In the genomic region with DNA sequence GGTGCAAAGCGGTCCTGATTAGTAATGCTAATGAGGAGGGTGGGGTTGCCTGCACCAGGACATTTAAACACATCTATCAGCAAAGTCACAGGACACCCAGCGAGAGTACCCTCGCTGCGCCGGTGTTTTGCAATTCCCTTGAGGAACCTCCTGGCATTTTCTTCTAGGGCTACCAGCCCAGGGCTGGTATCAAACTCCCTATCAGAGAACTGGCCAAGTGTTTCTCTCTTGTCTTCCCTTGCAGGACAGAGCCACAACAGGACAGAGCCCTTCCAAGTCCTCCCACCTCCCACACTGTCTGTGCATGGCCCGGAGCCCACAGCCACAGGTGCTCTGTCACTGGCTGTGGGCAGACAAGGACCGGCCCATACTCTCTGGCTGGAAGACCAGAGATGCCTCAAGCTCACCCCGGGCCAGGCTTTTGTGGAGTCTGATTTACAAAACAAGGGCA, we compare ENCODE assay signal across 8 mouse cellular contexts. TPM values are rescaled to one million over a fixed set of nuclear protein-coding genes. Genes with fewer than 3 reads are reported as not detected.
A peak's percentile ranks its signal among the peaks of the same experiment; 100 is the strongest.
DNase-seq lines count a peak whose midpoint lies in the region; TF ChIP-seq lines count a peak whose summit lies in the region.

No protein-coding gene starts in this region.

- H3K27ac ChIP-seq in spleen, adult 2 months (ENCODE audit: insufficient read depth, low read length) = no peak overlapping the region

- no peaks in the 10 kb centered on the region for H3K79me2 ChIP-seq in myocyte (ENCODE audit: control insufficient read depth, insufficient read depth)

- H3K4me2 ChIP-seq in myocyte (ENCODE audit: low read depth) = peak overlapping the region; percentile 99

- H3ac ChIP-seq in myocyte (ENCODE audit: control insufficient read depth, insufficient read length) = peak overlapping the region; percentile 34

- H3K4me3 ChIP-seq in spleen, adult 2 months (ENCODE audit: extremely low read depth, insufficient read depth, insufficient read length) = peak overlapping the region; percentile 58
- peak overlapping the region; percentile 62 for H3K4me3 ChIP-seq in myocyte

- no peak for TF ChIP-seq POLR2A in spleen, adult 2 months (IDR thresholded peaks at IDR 0.05; ENCODE audit: low read depth, low read length)
- TF ChIP-seq POLR2A in myocyte (IDR thresholded peaks at IDR 0.05; ENCODE audit: insufficient read length, low read depth) = no peak

- no peaks in the 10 kb centered on the region for H3K36me3 ChIP-seq in spleen, adult 2 months (ENCODE audit: control insufficient read depth, insufficient read depth, low read length)
- H3K36me3 ChIP-seq in myocyte (ENCODE audit: control insufficient read depth, insufficient read depth) = no peaks in the 10 kb centered on the region

- TF ChIP-seq CTCF in spleen, adult 2 months (IDR thresholded peaks at IDR 0.05; ENCODE audit: extremely low read depth, insufficient read depth, insufficient read length, insufficient replicate concordance) = no peak

- under 1% methylated on average over 8 of the region's 8 CpGs for WGBS in spleen, adult 2 months

- DNase-seq in adrenal gland, postnatal 14 days = peak; percentile 62
- no peak for DNase-seq in adrenal gland, postnatal 25 days
- no peak for DNase-seq in spleen, adult 2 months (ENCODE audit: low read depth in 1 of 2, low spot score in 2 of 2)
- no peak for DNase-seq in spleen, postnatal 14 days (ENCODE audit: low spot score in 2 of 2)
- DNase-seq in kidney, postnatal 10 days = peak; percentile 48
- no peak for DNase-seq in frontal cortex, postnatal 36 days (ENCODE audit: low spot score in 2 of 2)
- DNase-seq in thymus, postnatal 36 days = no peak

- H3K4me1 ChIP-seq in spleen, adult 2 months (ENCODE audit: control insufficient read depth, insufficient read depth, insufficient read length) = no peaks in the 10 kb centered on the region

- peaks cover 8% of the 10 kb centered on the region for H3K27me3 ChIP-seq in spleen, adult 2 months (ENCODE audit: control insufficient read depth, insufficient read depth, low read length)
- H3K27me3 ChIP-seq in myocyte (ENCODE audit: control insufficient read depth, insufficient read depth, insufficient read length) = no peaks in the 10 kb centered on the region

TF ChIP-seq in myocyte, 11 proteins besides CTCF, POLR2A, EP300 and RAD21:
- TF ChIP-seq TCF12 (IDR thresholded peaks at IDR 0.05; ENCODE audit: insufficient read depth, poor library complexity, severe bottlenecking) = no peak
- TF ChIP-seq MYOG (IDR thresholded peaks at IDR 0.05; ENCODE audit: control insufficient read depth in 1 of 3, insufficient read depth in 1 of 3, insufficient read length in 2 of 3, low read depth in 2 of 3) = peak in 2 of 3 experiments; percentile 29 to 72
- TF ChIP-seq CEBPB (IDR thresholded peaks at IDR 0.05; ENCODE audit: insufficient read depth, poor library complexity, severe bottlenecking) = 0 out of 2 replicates have a peak, but pooled peaks have one; percentile 14
- TF ChIP-seq MYOD1 (IDR thresholded peaks at IDR 0.05; ENCODE audit: control insufficient read depth in 1 of 3, insufficient read length in 2 of 3, low read depth in 2 of 3) = peak in 2 of 3 experiments; percentile 62 to 75
TF ChIP-seq in myocyte: peak in this region for 3.

RNA-seq across cellular contexts. Expression of a gene that starts 1.0 kb away (rescaled TPM):
- total RNA-seq in adrenal gland, postnatal 14 days (2021) = 41.8 and 44.5 TPM in 2 replicates
- 21.9 and 24.0 TPM in 2 replicates for total RNA-seq in adrenal gland, postnatal 25 days (2021)
- polyA plus RNA-seq in spleen, adult 2 months (2012; rRNA removed) = 11.7 and 15.0 TPM in 2 replicates
- polyA plus RNA-seq in myocyte (2012; fragmentation: generic; extraction: Trizol) = 14.0 TPM

RNA-seq across cellular contexts. Expression of a gene that starts 35.5 kb away (rescaled TPM):
- not detected in 2 replicates for total RNA-seq in adrenal gland, postnatal 14 days (2021)
- not detected in 2 replicates for total RNA-seq in adrenal gland, postnatal 25 days (2021)
- 0.14 and 0.19 TPM in 2 replicates for polyA plus RNA-seq in spleen, adult 2 months (2012; rRNA removed)
- polyA plus RNA-seq in myocyte (2012; fragmentation: generic; extraction: Trizol) = 0.01 TPM

Comparison
In these comparisons a context has a peak if more than half of its experiments do, and no peak if none do; other contexts are left out.
1. DNase-seq: peak in adrenal gland, postnatal 14 days (single experiment) and kidney, postnatal 10 days (single experiment); none in adrenal gland, postnatal 25 days (single experiment), spleen, adult 2 months (0 of 2), spleen, postnatal 14 days (0 of 2), frontal cortex, postnatal 36 days (0 of 2) and thymus, postnatal 36 days (0 of 2).